ENCODE assay signal across 9 mouse cellular contexts in genomic region chr1:162038431-162038830, GRCm38 (mm10). TPM values are rescaled to one million over a fixed set of nuclear protein-coding genes. Genes with fewer than 3 reads are reported as not detected.
DNase-seq lines count a peak whose midpoint lies in the region; ATAC-seq and TF ChIP-seq lines count a peak whose summit lies in the region.
"Had no signal": no experiment of that assay in that cellular context is flagged by ENCODE, and none has a peak within 500 bp of the region (broad histone marks: within the 10 kb centered on the region; RNA-seq: fewer than 3 reads in every experiment).

No protein-coding gene starts in this region.

- no peaks in the 10 kb centered on the region for H3K9me3 ChIP-seq in hindbrain, embryonic 15.5 days
- no peaks in the 10 kb centered on the region for H3K9me3 ChIP-seq in hindbrain, embryonic 16.5 days (ENCODE audit: control insufficient read depth, low read length)
- H3K9me3 ChIP-seq in intestine, embryonic 16.5 days (ENCODE audit: control insufficient read depth, low read length): no peaks in the 10 kb centered on the region

- 0 out of 2 replicates have a peak overlapping the region, but pooled peaks have one; percentile 45 for H3K27ac ChIP-seq in hindbrain, embryonic 15.5 days (replicated peaks)
- no peak overlapping the region for H3K27ac ChIP-seq in hindbrain, embryonic 16.5 days (ENCODE audit: low read depth, low read length)
- H3K27ac ChIP-seq in testis, adult 2 months (ENCODE audit: control insufficient read depth, insufficient read depth, low read depth, low read length): peak overlapping the region; percentile 32; the same call in 1 of the 2 replicates
- peak overlapping the region; percentile 45 for H3K27ac ChIP-seq in intestine, embryonic 16.5 days (ENCODE audit: low read length)

- no peak for TF ChIP-seq POLR2A in testis, adult 2 months (IDR thresholded peaks at IDR 0.05; ENCODE audit: control insufficient read depth, low read depth, low read length)

- H3K36me3 ChIP-seq in hindbrain, embryonic 15.5 days: no peaks in the 10 kb centered on the region
- no peaks in the 10 kb centered on the region for H3K36me3 ChIP-seq in hindbrain, embryonic 16.5 days (ENCODE audit: control insufficient read depth, insufficient read depth, low read length)
- no peaks in the 10 kb centered on the region for H3K36me3 ChIP-seq in testis, adult 2 months (ENCODE audit: control insufficient read depth, insufficient read depth, low read length)
- no peaks in the 10 kb centered on the region for H3K36me3 ChIP-seq in intestine, embryonic 16.5 days (ENCODE audit: control insufficient read depth, insufficient read depth, low read length)

- H3K4me3 ChIP-seq in hindbrain, embryonic 15.5 days: no peak overlapping the region
- H3K4me3 ChIP-seq in hindbrain, embryonic 16.5 days (ENCODE audit: low read length): no peak overlapping the region
- no peak overlapping the region for H3K4me3 ChIP-seq in testis, adult 2 months (ENCODE audit: control insufficient read depth, low read depth, low read length)
- no peak overlapping the region for H3K4me3 ChIP-seq in intestine, embryonic 16.5 days (ENCODE audit: low read length)

- no peak overlapping the region for H3K9ac ChIP-seq in hindbrain, embryonic 15.5 days
- H3K9ac ChIP-seq in hindbrain, embryonic 16.5 days (ENCODE audit: low read depth, low read length): no peak overlapping the region
- H3K9ac ChIP-seq in intestine, embryonic 16.5 days (ENCODE audit: low read depth, low read length): no peak overlapping the region

- H3K27me3 ChIP-seq in hindbrain, embryonic 15.5 days: no peaks in the 10 kb centered on the region
- H3K27me3 ChIP-seq in hindbrain, embryonic 16.5 days (replicated peaks; ENCODE audit: control insufficient read depth, insufficient read depth, low read length): no peaks in the 10 kb centered on the region
- no peaks in the 10 kb centered on the region for H3K27me3 ChIP-seq in testis, adult 2 months (ENCODE audit: control insufficient read depth, insufficient read depth, low read length)
- H3K27me3 ChIP-seq in intestine, embryonic 16.5 days (replicated peaks; ENCODE audit: control insufficient read depth, insufficient read depth, low read length): no peaks in the 10 kb centered on the region

- ATAC-seq in hindbrain, embryonic 15.5 days (ENCODE audit: low FRiP score, low read depth): no peak
- ATAC-seq in hindbrain, embryonic 16.5 days: no peak
- ATAC-seq in intestine, embryonic 16.5 days: no peak
- ATAC-seq in frontal cortex, adult (ENCODE audit: low TSS enrichment): no peak

- no peak for DNase-seq in testis, postnatal 10 days (ENCODE audit: low spot score)
- DNase-seq in thymus, postnatal 25 days: no peak
- no peak for DNase-seq in urinary bladder, postnatal 4 days (ENCODE audit: low spot score in 2 of 2)

- 60% methylated on average over 5 of the region's 5 CpGs for WGBS in hindbrain, embryonic 15.5 days
- WGBS in hindbrain, embryonic 16.5 days: 57% methylated on average over 5 of the region's 5 CpGs
- WGBS in intestine, embryonic 16.5 days: 59% methylated on average over 5 of the region's 5 CpGs

- no peak overlapping the region for H3K4me2 ChIP-seq in hindbrain, embryonic 15.5 days
- no peak overlapping the region for H3K4me2 ChIP-seq in hindbrain, embryonic 16.5 days (ENCODE audit: low read length)
- H3K4me2 ChIP-seq in intestine, embryonic 16.5 days (ENCODE audit: low read depth, low read length): no peak overlapping the region

- peaks cover 22% of the 10 kb centered on the region for H3K4me1 ChIP-seq in hindbrain, embryonic 15.5 days (replicated peaks)
- H3K4me1 ChIP-seq in hindbrain, embryonic 16.5 days (ENCODE audit: control insufficient read depth, insufficient read depth, low read depth, low read length): peaks cover 10% of the 10 kb centered on the region
- H3K4me1 ChIP-seq in testis, adult 2 months (ENCODE audit: control insufficient read depth, insufficient read depth, low read length): peaks cover 12% of the 10 kb centered on the region
- H3K4me1 ChIP-seq in intestine, embryonic 16.5 days (ENCODE audit: control insufficient read depth, insufficient read depth, low read length): peaks cover 35% of the 10 kb centered on the region

- TF ChIP-seq CTCF in testis, adult 2 months (IDR thresholded peaks at IDR 0.05; ENCODE audit: control insufficient read depth, insufficient read depth, insufficient replicate concordance, low read depth, low read length): no peak

RNA-seq across cellular contexts. Expression of gene 4930558K02Rik, which starts 59.0 kb away (rescaled TPM):
- polyA plus RNA-seq in hindbrain, embryonic 15.5 days (2015; fragmentation: Nextera tagmentation; extraction: Ambion mirVana): 0.16 and 0.25 TPM in 2 replicates
- 0.25 TPM in 1 of 2 replicates, not detected in the other for polyA plus RNA-seq in hindbrain, embryonic 16.5 days (2015; fragmentation: Nextera tagmentation; extraction: Ambion mirVana)
- 12.8 and 18.1 TPM in 2 replicates for polyA plus RNA-seq in testis, adult 2 months (2012; rRNA removed)
- polyA plus RNA-seq in intestine, embryonic 16.5 days (2015; fragmentation: Nextera tagmentation; extraction: Ambion mirVana): not detected in 2 replicates
- polyA plus RNA-seq: adrenal gland, adult 2 months had no signal

Comparison
In these comparisons a context has a peak if more than half of its experiments do, and no peak if none do; other contexts are left out.
1. RNA of gene 4930558K02Rik, which starts 59.0 kb away (polyA plus RNA-seq): 12.8 to 18.1 TPM in testis, adult 2 months; 0.25 TPM in hindbrain, embryonic 16.5 days, 0.16 to 0.25 TPM in hindbrain, embryonic 15.5 days and not detected in intestine, embryonic 16.5 days; every median in the first group is over 10 times any median in the second.